Mouse (Mus musculus) hindbrain, postnatal 0 days (tissue): ENCODE measurements at regions not wholly inside any gene's neighbourhood (a gene's known extent, or its start where the extent isn't known, plus 50 kb on each side); places are given as distances from the start of the nearest gene placed in this dataset.

Experiments used
- ATAC-seq: fragments of 200-750 bp; cut with Nextera tagmentation; 2 replicates; pipeline ENCODE4 v1.8.0; 2017; ENCODE audit warnings: mild to moderate bottlenecking, moderate TSS enrichment, moderate library complexity
- DNase-seq: peaks from one replicate; pipeline ENCODE4 v3.0.0-alpha.2; 2015; ENCODE audit warnings: low spot score
- H3K27ac ChIP-seq: fragments of 300-500 bp; sonication (generic); 2 replicates; pipeline ENCODE4 v1.5.1; 2014; ENCODE audit warnings: mild to moderate bottlenecking
- H3K27me3 ChIP-seq: fragments of 300-500 bp; sonication (generic); 2 replicates; pipeline ENCODE4 v1.6.1; 2014; ENCODE audit warnings: low read length, mixed read lengths; ENCODE audit not compliant: insufficient read depth
- H3K36me3 ChIP-seq: fragments of 300-500 bp; sonication (generic); 2 replicates; pipeline ENCODE4 v1.6.1; 2014; ENCODE audit warnings: low read length, mixed read lengths; ENCODE audit not compliant: insufficient read depth
- H3K4me1 ChIP-seq: fragments of 300-500 bp; sonication (generic); 2 replicates; pipeline ENCODE4 v1.6.1; 2014; ENCODE audit warnings: antibody characterized with exemption, low read length, mixed read lengths; ENCODE audit not compliant: insufficient read depth
- H3K4me2 ChIP-seq: fragments of 300-500 bp; sonication (generic); 2 replicates; pipeline ENCODE4 v1.6.1; 2014; ENCODE audit warnings: low read depth, mild to moderate bottlenecking, low read length, moderate library complexity, mixed read lengths
- H3K4me3 ChIP-seq: fragments of 300-500 bp; sonication (generic); 2 replicates; pipeline ENCODE4 v1.5.1; 2014; ENCODE audit warnings: low read length
- H3K9ac ChIP-seq: fragments of 300-500 bp; sonication (generic); replicated peaks from 2 replicates; pipeline ENCODE4 v1.6.1; 2014; ENCODE audit warnings: mild to moderate bottlenecking, low read length, moderate library complexity, mixed read lengths
- H3K9me3 ChIP-seq: fragments of 300-500 bp; sonication (generic); 2 replicates; pipeline ENCODE4 v1.6.1; 2016; ENCODE audit warnings: low read length, mixed read lengths
- CTCF ChIP-seq: IDR thresholded peaks from 2 replicates; pipeline ENCODE4 v1.5.1; 2016; ENCODE audit warnings: antibody characterized with exemption, control low read depth, low read depth
- WGBS: fragments of 180-500 bp; shearing (Covaris S2); extraction: QIAGEN DNeasy Blood & Tissue Kit; methylation state at CpG from one replicate; pipeline ENCODE4 v1.1.7; 2014; 5-methylcytosine and 5-hydroxymethylcytosine counted together

DNA sequence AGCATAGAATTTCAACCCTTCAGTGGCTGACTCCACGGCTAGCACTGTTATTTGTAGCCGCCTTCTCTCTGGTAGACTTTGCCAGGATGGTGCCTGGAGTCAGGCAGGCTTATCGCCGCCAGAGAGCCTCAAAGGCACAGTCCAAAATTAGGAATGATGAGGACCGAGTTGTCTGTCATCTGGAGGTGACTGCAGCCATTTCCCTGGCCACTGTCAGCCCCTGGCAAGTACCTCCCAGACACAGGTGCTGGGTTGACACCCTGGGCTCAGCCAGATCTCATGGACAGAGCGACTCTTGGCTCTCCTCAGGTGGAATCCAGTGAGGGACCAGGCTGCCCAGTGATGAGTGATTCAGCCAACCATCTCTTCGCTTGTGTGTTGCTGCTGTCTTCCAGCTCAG, 98.1 kb upstream of the Pgrmc2 start:
- no peaks in the 10 kb centered on the region for H3K27me3 ChIP-seq
- H3K27ac ChIP-seq = no peak overlapping the region
- TF ChIP-seq CTCF = no peak
- DNase-seq = no peak
- no peaks in the 10 kb centered on the region for H3K36me3 ChIP-seq
- H3K9ac ChIP-seq = no peak overlapping the region
- WGBS = 75% methylated on average over 7 of the region's 7 CpGs
- no peak for ATAC-seq
- no peak overlapping the region for H3K4me3 ChIP-seq
- H3K4me1 ChIP-seq = no peaks in the 10 kb centered on the region
- H3K4me2 ChIP-seq = no peak overlapping the region
- H3K9me3 ChIP-seq = no peaks in the 10 kb centered on the region

DNA sequence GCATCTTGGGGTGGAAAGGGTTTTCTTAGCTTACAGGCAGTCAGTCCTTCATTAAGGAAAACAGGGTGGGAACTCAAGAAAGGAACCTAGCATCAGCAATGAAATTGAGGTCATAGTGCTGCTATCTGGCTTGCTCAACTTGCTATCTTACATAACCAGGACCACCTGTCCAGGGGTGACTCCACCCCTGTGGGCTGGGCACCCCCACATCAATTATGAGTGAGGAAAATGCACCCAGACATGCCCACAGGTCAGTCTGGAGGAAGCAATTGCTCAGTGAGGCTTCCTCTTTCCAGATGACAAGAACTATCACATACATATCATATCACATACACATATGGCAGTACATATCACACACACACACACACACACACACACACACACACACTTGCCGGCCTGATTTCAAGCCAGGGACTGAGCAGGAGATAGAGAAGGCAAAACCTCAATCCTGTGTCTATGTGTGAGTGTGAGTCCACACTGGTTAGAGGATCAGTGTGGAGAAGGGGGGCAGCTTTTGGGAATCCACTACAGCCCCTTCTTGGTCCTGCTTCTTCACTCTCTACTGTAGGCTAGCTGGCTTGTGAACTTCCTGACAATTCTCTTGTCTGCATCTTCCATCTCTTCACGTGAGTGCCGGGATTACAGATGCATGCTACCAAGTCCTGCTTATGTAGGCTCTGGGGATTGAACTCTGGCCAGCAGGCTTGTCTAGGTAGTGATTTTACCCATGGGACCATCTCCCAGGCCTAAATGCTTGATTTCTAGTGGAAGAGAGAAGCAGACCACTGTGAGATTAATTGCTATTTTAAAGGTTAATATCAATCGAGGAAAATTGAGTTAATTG, 96.4 kb upstream of the Pgrmc2 start:
- Histone ChIP-seq H3K4me3 (no peak overlapping the region), H3K27ac (no peak overlapping the region), H3K27me3 (no peaks in the 10 kb centered on the region), H3K4me2 (no peak overlapping the region), H3K36me3 (no peaks in the 10 kb centered on the region), H3K4me1 (no peaks in the 10 kb centered on the region), H3K9me3 (no peaks in the 10 kb centered on the region), H3K9ac (no peak overlapping the region)
- 68% methylated on average over 4 of the region's 4 CpGs for WGBS
- ATAC-seq = no peak
- TF ChIP-seq CTCF = no peak
- no peak for DNase-seq

DNA sequence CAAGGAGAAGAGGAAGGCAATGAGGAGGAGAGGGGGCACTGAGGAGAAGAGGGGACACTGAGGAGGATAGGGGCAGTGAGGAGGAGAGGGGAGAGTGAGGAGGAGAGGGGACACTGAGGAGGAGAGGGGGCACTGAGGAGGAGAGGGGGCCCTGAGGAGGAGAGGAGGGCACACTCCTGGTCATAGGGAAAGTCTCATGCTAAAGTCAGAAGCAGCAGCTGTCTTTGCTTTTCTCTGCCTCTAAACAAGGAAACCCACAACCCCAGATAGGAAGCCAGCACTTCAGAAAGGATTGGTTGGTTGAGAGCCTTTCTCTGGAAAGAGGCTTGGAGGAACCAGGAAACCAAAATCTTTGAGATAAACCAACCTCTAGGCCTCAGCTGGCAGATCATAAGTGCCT, 94.3 kb upstream of the Pgrmc2 start:
- ATAC-seq (no peak), DNase-seq (no peak)
- H3K9me3 ChIP-seq = no peaks in the 10 kb centered on the region
- no peak for TF ChIP-seq CTCF
- H3K4me2 ChIP-seq = no peak overlapping the region
- no peaks in the 10 kb centered on the region for H3K36me3 ChIP-seq
- H3K27ac ChIP-seq = no peak overlapping the region
- H3K4me3 ChIP-seq = no peak overlapping the region
- H3K27me3 ChIP-seq = no peaks in the 10 kb centered on the region
- H3K9ac ChIP-seq = no peak overlapping the region
- no peaks in the 10 kb centered on the region for H3K4me1 ChIP-seq

DNA sequence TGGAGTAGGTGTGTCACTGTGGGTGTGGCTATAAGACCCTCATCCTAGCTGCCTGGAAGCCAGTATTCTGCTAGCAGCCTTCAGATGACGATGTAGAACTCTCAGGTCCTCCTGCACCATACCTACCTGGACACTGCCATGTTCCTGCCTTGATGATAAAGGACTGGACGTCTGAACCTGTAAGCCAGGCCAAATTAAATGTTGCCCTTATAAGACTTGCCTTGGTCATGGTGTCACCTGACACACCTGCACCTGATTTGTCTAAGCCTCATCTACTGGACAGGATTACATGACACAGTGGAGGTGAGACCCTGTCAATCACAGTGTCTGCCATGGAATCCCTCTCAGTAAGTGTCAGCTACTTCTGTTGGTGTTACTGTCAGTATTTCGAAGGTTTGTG, 92.5 kb upstream of the Pgrmc2 start:
- H3K9ac ChIP-seq = no peak overlapping the region
- H3K36me3 ChIP-seq = no peaks in the 10 kb centered on the region
- ATAC-seq (no peak), DNase-seq (no peak)
- no peaks in the 10 kb centered on the region for H3K4me1 ChIP-seq
- no peaks in the 10 kb centered on the region for H3K27me3 ChIP-seq
- no peak for TF ChIP-seq CTCF
- no peak overlapping the region for H3K4me3 ChIP-seq
- H3K27ac ChIP-seq = no peak overlapping the region
- WGBS = 96% methylated on average over 3 of the region's 3 CpGs
- H3K4me2 ChIP-seq = no peak overlapping the region
- H3K9me3 ChIP-seq = no peaks in the 10 kb centered on the region

DNA sequence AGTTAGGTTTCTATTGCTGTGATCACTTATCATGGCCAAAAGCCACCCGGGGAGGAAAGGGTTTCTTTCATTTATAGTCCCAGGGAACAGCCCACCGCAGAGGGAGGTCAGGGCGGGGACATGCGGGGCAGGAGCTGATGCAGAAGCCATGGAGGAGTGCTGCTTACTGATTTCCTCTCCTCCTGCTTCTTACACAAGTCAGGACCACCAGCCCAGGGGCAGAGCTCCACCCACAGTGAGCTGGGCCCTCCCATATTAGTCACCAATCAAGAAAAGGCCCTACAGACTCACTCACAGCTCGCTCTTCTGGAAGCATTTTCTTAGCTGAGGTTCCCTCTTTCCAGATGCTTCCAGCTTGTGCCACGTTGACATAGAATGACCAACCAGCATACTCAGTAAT, 90.7 kb upstream of the Pgrmc2 start:
- Histone ChIP-seq H3K4me3 (no peak overlapping the region), H3K9ac (no peak overlapping the region), H3K4me2 (no peak overlapping the region), H3K27me3 (no peaks in the 10 kb centered on the region), H3K4me1 (no peaks in the 10 kb centered on the region), H3K36me3 (no peaks in the 10 kb centered on the region), H3K27ac (no peak overlapping the region), H3K9me3 (no peaks in the 10 kb centered on the region)
- ATAC-seq (no peak), DNase-seq (no peak)
- WGBS = 54% methylated on average over 6 of the region's 6 CpGs
- TF ChIP-seq CTCF = no peak

DNA sequence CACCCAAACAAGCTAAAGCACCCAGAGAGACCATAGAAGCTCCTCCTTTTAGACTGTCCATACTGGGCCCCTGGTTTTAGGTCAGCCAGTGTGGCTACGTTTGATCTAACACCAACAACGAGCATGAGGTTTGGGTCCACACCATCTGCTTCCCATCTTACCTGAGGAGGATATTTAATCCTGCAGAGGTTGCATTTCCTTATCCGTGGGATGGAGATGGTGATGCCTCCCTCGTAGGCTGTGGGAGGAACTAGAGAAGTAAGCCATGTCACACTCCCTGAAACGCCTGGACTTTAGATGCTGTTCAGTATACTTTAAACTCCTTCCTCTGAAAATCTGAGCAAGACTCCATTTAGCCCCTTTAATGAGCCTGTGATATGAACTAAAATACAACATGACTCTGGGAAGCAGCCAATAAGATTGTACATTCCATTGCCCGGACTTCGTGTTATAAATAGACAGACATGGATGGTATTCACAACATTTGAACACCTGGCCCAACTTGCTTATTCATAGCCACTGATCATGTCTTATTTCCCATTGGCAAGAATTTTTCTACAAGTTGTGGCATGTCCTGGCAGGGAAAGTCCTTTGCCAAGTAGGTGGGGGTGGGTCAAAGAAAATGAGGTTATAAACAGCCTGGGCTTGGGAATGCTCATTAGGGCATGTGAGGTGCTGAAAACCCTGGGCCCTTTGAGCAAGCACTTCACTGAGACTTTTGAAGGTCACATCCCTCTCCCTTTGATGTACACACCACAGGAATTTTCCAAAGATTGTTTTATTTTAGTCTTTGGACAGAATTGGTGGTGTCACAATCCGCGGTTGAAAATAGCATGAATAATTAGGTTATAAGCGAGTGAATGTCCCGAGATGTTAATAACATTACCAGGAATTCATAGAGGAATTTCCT, 89.7 kb upstream of the Pgrmc2 start:
- no peak overlapping the region for H3K4me2 ChIP-seq
- no peaks in the 10 kb centered on the region for H3K36me3 ChIP-seq
- no peak for TF ChIP-seq CTCF
- H3K27ac ChIP-seq = no peak overlapping the region
- no peaks in the 10 kb centered on the region for H3K9me3 ChIP-seq
- no peak for ATAC-seq
- no peak for DNase-seq
- 75% methylated on average over 11 of the region's 11 CpGs for WGBS
- no peaks in the 10 kb centered on the region for H3K27me3 ChIP-seq
- H3K4me3 ChIP-seq = no peak overlapping the region
- H3K9ac ChIP-seq = no peak overlapping the region
- no peaks in the 10 kb centered on the region for H3K4me1 ChIP-seq
